Mouse (Mus musculus): ENCODE results near the gene Zdhhc25. TPM values are rescaled to one million over a fixed set of nuclear protein-coding genes. Genes with fewer than 3 reads are reported as not detected.

Zdhhc25 gene
- polyA plus RNA-seq, 1 experiment from 2014 or later: not detected

DNA sequence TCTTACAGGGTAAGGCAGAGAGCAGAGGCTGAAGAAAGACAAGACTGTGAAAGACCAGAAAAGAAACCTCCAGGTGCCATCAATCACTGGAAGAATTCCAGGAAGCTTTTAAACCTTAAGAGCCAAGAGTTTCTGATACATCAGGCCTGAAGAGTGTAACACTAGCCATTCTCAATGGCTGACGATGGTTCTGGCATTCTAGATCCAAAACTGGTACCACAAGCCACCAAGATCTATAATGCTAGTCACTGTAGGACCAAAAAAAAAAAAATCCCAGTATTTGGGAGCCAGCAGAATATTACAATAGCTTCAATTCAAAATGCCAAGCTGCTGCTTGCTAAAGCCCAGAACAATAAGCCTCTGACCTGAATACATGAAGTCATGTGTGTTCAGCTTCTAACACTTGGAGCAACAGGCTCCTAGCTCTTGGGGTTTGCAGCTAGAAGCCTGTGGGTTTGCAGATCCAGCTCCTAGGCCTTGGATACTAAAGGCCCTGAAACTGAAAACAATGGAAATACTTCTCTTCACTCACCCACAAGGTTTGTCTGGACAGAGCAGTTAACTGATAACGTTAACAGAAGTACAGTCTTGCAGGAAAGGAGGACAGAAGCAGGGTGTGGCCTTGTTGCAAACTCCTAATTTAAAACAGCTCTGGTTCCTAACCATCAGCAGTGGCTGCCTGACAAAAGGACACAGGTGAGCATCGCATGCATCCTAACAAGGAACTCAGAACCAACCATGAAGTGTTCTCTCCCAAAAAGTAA, 25.4 kb downstream of the Zdhhc25 start:
- H3K36me3 ChIP-seq (ENCODE audit: insufficient read depth, low read length): no peaks in the 10 kb centered on the region
- no peak overlapping the region for H3K9ac ChIP-seq (replicated peaks; ENCODE audit: low read length)
- no peaks in the 10 kb centered on the region for H3K27me3 ChIP-seq (ENCODE audit: insufficient read depth, low read length)
- H3K4me2 ChIP-seq (replicated peaks; ENCODE audit: low read depth, low read length): no peak overlapping the region
- H3K4me3 ChIP-seq (ENCODE audit: low read length): no peak overlapping the region
- 79% methylated on average over 3 of the region's 3 CpGs for WGBS
- H3K9me3 ChIP-seq (ENCODE audit: low read length): 0 out of 2 replicates have a peak, but pooled peaks cover 2% of the 10 kb centered on the region
- H3K27ac ChIP-seq (ENCODE audit: low read length): no peak overlapping the region
- H3K4me1 ChIP-seq (ENCODE audit: insufficient read depth, low read length): no peaks in the 10 kb centered on the region
- no peak for ATAC-seq (ENCODE audit: low FRiP score, low TSS enrichment)

DNA sequence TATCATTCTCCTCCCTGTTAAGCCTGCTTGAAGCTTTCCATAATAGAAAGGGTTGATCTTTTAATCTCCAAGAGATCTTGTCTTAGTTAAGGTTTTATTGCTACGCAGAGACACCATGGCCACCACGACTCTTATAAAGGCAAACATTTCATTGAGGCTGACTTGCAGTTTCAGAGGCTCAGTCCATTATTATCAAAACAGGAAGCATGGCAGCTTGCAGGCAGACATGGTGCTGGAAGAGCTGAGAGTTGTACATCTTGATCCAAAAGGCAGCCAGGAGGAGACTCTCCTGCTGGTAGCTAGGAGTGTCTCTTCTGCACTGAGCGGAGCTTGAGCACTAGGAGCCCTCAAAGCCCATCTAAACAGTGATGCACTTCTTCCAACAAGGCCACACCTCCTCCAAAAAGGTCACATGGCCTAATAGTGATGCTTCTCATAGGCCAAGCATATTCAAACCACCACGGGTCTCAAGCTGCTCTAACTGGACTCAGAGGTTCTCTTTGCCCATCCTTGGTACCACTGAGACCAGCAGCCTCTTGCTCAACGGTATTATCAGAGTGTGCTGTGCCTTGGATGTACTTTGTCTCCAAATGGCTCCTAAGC, 26.9 kb downstream of the Zdhhc25 start:
- H3K4me1 ChIP-seq (ENCODE audit: insufficient read depth, low read length): no peaks in the 10 kb centered on the region
- H3K4me3 ChIP-seq (ENCODE audit: low read length): no peak overlapping the region
- H3K27me3 ChIP-seq (ENCODE audit: insufficient read depth, low read length): no peaks in the 10 kb centered on the region
- H3K9me3 ChIP-seq (ENCODE audit: low read length): 0 out of 2 replicates have a peak, but pooled peaks cover 2% of the 10 kb centered on the region
- H3K27ac ChIP-seq (ENCODE audit: low read length): no peak overlapping the region
- H3K36me3 ChIP-seq (ENCODE audit: insufficient read depth, low read length): no peaks in the 10 kb centered on the region
- no peak overlapping the region for H3K4me2 ChIP-seq (replicated peaks; ENCODE audit: low read depth, low read length)
- 82% methylated on average over 5 of the region's 5 CpGs for WGBS
- H3K9ac ChIP-seq (replicated peaks; ENCODE audit: low read length): no peak overlapping the region
- ATAC-seq (ENCODE audit: low FRiP score, low TSS enrichment): no peak

DNA sequence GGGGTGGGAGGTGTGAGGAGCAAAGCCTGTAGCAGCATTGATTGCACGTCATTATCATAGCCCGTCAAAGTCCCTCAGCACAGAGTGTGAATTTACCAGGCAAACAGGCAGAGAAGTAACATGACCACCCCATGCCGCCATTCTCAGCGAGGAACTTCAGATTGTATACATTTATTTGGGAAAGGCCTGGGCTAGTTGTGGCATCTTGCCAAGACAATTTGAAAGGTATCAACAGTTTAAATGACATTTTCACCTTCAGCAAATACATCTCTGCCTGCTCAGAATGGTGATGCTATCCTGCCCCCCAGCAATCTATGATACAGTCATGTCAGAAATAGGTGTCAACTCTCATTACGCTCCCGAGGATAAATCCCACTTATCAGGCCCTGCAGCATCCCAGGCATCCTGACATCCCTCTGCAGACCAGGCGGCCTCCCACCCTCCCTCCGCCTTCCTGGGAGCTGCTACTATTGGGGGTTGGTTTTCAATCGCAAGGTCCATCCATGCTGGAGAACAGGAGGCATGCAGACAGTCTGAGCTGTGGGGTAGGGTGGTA, 28.8 kb downstream of the Zdhhc25 start:
- no peaks in the 10 kb centered on the region for H3K27me3 ChIP-seq (ENCODE audit: insufficient read depth, low read length)
- H3K9ac ChIP-seq (replicated peaks; ENCODE audit: low read length): no peak overlapping the region
- 0 out of 2 replicates have a peak, but pooled peaks cover 2% of the 10 kb centered on the region for H3K9me3 ChIP-seq (ENCODE audit: low read length)
- H3K27ac ChIP-seq (ENCODE audit: low read length): no peak overlapping the region
- WGBS: 59% methylated on average over 9 of the region's 9 CpGs
- no peak for ATAC-seq (ENCODE audit: low FRiP score, low TSS enrichment)
- no peaks in the 10 kb centered on the region for H3K4me1 ChIP-seq (ENCODE audit: insufficient read depth, low read length)
- no peak overlapping the region for H3K4me2 ChIP-seq (replicated peaks; ENCODE audit: low read depth, low read length)
- no peak overlapping the region for H3K4me3 ChIP-seq (ENCODE audit: low read length)
- H3K36me3 ChIP-seq (ENCODE audit: insufficient read depth, low read length): no peaks in the 10 kb centered on the region

DNA sequence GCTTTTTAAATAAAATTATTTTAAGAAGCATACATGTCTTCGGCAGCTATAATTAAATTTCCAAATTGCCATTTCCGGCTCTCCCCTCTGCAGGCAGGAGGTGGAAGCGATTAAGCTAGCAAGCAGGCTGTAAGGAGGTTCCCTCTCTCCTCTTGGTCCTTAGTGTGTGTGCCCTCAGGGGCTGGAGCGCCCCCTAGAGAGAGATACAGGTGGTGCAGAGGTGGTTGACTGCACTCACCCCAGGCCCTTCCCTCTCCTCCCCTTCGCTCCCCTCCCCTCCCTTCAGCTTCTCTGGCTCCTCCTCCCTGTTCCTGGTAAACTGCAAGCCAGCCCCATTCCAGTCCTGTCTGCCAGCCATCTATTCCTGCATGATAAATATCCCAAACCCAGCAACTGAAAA, 35.1 kb downstream of the Zdhhc25 start:
- Histone ChIP-seq H3K9me3 (ENCODE audit: low read length) (no peaks in the 10 kb centered on the region), H3K27ac (ENCODE audit: low read length) (no peak overlapping the region), H3K4me3 (ENCODE audit: low read length) (no peak overlapping the region), H3K9ac (replicated peaks; ENCODE audit: low read length) (no peak overlapping the region), H3K27me3 (ENCODE audit: insufficient read depth, low read length) (no peaks in the 10 kb centered on the region), H3K36me3 (ENCODE audit: insufficient read depth, low read length) (no peaks in the 10 kb centered on the region), H3K4me2 (replicated peaks; ENCODE audit: low read depth, low read length) (no peak overlapping the region), H3K4me1 (ENCODE audit: insufficient read depth, low read length) (no peaks in the 10 kb centered on the region)
- WGBS: 77% methylated on average over 5 of the region's 5 CpGs
- no peak for ATAC-seq (ENCODE audit: low FRiP score, low TSS enrichment)

DNA sequence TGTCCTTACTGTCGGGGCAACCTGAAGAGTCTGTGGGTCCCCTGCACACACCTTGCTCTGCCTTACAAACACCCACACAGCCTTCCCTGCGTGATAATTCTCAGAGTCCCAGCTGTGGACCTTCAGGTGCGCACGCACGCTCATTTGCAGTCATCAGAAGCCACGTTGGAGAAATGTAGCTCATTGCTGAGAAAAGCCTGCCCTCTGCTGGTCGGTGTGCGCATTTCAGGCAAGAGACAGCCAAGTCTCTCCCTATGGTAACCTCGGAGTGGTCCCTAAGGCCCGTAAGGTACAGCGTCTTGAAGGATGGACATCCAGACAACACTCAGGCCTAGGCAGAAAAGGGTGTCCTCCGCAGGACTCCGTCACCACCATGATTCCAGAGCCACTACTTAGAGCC, 50.9 kb downstream of the Zdhhc25 start:
- no peak overlapping the region for H3K9ac ChIP-seq (replicated peaks; ENCODE audit: low read length)
- H3K27ac ChIP-seq (ENCODE audit: low read length): no peak overlapping the region
- ATAC-seq (ENCODE audit: low FRiP score, low TSS enrichment): no peak
- H3K9me3 ChIP-seq (ENCODE audit: low read length): no peaks in the 10 kb centered on the region
- H3K4me2 ChIP-seq (replicated peaks; ENCODE audit: low read depth, low read length): no peak overlapping the region
- no peaks in the 10 kb centered on the region for H3K4me1 ChIP-seq (ENCODE audit: insufficient read depth, low read length)
- 28% methylated on average over 13 of the region's 13 CpGs for WGBS
- H3K4me3 ChIP-seq (ENCODE audit: low read length): no peak overlapping the region
- H3K27me3 ChIP-seq (ENCODE audit: insufficient read depth, low read length): no peaks in the 10 kb centered on the region
- no peaks in the 10 kb centered on the region for H3K36me3 ChIP-seq (ENCODE audit: insufficient read depth, low read length)

Other genes with a start within 250 kb of the Zdhhc25 start
- 19.1 and 21.1 TPM in 2 replicates for gene Brd1, start 133.9 kb downstream of the Zdhhc25 start, polyA plus RNA-seq (2015; fragmentation: Nextera tagmentation; extraction: Ambion mirVana)
- 22.0 and 23.1 TPM in 2 replicates for gene Zbed4, start 151.4 kb downstream of the Zdhhc25 start, polyA plus RNA-seq (2015; fragmentation: Nextera tagmentation; extraction: Ambion mirVana)
- 15.7 and 16.9 TPM in 2 replicates for gene Alg12, start 219.0 kb downstream of the Zdhhc25 start, polyA plus RNA-seq (2015; fragmentation: Nextera tagmentation; extraction: Ambion mirVana)
- gene Creld2, start 219.3 kb downstream of the Zdhhc25 start, polyA plus RNA-seq (2015; fragmentation: Nextera tagmentation; extraction: Ambion mirVana): 118 and 133 TPM in 2 replicates